Mouse (Mus musculus) urinary bladder, adult 2 months (tissue): ENCODE data around the gene Dffa. TPM values are rescaled to one million over a fixed set of nuclear protein-coding genes. Genes with fewer than 3 reads are reported as not detected.

Experiments used
- DNase-seq: peaks from one replicate; pipeline ENCODE4 v3.0.0; 2022; ENCODE audit warnings: low spot score
- polyA plus RNA-seq: library from polyadenylated mRNA; depleted of rRNA; stranded (reverse); fragments of >200 nt; gene quantifications from 2 replicates; pipeline ENCODE4 v1.2.3, GENCODE M21; 2012; rRNA removed

Gene Dffa
- 28.6 and 32.9 TPM in 2 replicates for polyA plus RNA-seq

DNA sequence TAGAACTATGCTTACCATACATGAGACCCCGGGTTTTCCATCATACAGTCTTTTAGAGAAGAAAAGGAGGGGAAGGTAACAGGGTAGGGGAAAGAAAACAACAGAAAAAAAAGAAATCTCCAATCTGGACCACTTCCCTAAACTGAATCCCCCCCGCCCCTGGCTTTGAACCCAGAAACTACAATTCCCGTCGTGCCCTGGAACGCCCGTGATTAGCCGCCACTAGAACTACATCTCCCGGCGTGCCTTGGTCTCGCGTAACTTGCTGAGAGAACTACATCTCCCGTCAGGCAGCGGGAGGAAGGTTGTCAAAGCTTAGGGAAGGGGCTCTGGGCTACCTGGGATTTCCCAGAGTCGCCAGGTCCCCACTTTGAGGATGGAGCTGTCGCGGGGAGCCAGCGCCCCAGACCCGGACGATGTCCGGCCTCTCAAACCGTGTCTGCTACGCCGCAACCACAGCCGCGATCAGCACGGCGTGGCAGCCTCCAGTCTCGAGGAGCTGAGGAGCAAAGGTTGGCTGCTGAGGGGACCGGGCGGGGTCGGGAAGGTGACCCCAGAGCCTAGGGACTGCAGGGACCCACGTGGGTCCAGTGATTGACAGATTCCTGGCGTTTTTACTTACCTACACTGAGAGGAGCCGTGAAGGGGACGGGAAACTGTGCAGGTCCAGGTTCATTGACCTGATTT, at the start of gene Dffa:
Gene Dffa, plus strand, starts transcription at position 272 of the 687 bp plus-strand sequence.
- peak; percentile 68 for DNase-seq

DNA sequence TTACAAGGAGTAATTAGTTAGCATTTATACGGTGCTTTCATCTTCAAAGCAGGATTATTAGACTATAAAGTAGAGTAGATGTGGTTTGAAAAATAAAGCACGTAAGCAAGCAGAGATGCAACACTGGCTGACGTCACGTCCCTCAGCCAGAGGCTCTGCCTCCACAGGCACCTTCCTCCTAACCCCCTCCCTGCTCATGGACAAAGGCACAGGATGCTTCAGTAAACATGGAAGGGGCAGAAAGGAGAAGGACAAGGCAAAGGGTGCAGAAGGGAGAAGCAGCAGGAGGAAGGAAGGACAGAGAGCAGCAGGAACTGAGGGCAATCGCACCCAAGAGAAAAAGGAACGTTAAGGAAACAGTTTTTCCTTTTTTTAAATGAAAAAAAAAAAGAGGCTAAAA, 48.1 kb upstream of the Dffa start:
- DNase-seq, result no peak

GRCm38 (mm10) chr4:149056957-149057356, 47.0 kb upstream of the Dffa start:
- DNase-seq, result no peak

DNA sequence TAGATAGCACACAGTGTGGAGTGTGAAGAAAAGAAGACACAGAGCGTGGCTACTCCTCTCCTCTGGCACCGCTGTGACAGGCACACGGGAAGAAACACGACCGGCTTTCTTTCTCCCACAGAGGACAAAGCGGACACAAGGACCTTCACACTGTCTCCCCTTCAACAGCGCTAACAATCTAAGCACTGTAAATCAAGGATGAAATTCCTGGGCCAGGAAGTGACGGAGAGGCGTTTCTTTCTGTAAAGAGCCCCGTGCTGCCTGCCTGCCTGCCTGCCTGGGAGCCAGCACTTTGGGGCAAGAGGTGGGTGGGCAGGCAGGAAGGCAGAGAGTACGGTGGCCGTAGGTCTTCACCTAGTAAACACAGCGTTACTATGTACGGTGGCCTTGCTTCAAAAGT, 46.5 kb upstream of the Dffa start:
- no peak for DNase-seq

DNA sequence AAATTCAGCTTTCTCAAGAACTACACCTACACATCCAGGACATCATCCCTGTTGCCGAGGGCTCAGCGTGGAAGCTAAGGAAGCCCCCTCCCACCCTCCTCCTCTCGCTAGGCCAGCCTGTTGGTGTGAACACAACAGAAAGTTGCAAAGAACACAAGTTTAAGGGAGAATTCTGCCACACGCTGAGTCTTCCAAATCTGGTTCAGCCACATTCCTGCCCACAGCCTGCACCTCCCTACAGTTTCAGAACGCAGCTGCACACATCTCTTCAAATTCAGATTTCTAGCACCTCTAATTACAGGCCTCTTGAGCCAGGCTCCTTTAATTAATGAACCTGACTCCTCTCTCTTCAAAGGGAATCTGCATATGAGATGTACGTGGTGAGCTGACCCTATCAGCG, 45.6 kb upstream of the Dffa start:
- DNase-seq, result no peak

DNA sequence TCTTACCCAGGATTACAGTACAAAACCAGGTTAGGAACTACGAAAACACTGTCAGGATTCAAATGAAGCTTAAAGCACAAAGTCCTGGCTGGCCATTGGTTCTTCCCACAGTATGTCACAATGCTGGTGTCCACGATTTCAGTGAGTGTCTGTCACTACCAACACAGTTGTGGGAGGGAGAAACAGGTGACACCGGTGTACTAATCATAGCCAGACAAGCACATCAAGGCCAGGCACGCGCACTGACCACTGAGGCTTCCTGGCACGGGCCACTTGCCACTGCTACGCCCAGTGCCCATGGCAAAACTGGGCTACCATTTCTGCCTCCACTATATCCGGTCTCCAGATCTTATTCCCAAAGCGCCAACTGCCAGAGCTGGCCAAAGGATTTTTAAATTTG, 44.2 kb upstream of the Dffa start:
- DNase-seq, result no peak

DNA sequence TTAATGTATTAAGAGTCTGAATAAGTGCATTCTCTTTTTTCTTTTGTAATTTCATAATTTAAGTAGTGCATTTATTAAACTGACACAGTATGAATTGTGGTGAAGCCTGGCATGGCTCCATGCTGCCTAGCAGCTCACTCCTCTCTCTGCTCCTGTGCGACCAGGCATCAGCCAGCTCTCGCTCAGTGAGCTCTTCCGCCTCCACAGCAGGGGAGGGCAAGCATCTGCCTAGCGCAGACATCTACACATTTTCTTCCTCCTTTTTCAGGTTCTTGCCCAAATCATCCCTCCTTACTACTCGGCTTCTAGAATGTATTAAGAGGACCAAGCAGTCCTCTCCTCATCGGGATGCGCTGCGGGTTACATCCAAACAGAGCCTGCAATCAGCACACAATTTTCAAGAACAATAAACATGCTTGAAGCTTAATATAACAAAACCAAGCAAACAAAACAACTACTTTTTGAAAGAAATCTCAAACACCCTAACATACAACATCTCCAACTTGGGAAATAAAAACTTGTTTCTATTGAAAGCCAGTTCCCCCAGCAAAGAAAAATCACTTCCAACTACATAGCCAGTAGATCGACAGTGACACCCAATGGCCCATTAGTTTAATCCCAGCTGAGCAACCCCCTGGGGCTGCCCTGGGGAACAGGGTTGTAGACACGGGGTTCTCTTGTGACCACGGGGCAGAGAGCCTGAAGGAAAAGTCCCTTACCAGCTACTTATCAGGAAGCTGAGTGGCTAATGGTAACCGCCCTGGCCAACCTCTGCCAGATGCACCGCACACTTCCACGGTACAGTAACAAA, 43.1 kb upstream of the Dffa start:
- DNase-seq, result no peak

- no peak for DNase-seq
Measured at GRCm38 (mm10) chr4:149061432-149061718, 42.6 kb upstream of the Dffa start.

GRCm38 (mm10) chr4:149062406-149063318, 41.3 kb upstream of the Dffa start:
- DNase-seq, result no peak

DNA sequence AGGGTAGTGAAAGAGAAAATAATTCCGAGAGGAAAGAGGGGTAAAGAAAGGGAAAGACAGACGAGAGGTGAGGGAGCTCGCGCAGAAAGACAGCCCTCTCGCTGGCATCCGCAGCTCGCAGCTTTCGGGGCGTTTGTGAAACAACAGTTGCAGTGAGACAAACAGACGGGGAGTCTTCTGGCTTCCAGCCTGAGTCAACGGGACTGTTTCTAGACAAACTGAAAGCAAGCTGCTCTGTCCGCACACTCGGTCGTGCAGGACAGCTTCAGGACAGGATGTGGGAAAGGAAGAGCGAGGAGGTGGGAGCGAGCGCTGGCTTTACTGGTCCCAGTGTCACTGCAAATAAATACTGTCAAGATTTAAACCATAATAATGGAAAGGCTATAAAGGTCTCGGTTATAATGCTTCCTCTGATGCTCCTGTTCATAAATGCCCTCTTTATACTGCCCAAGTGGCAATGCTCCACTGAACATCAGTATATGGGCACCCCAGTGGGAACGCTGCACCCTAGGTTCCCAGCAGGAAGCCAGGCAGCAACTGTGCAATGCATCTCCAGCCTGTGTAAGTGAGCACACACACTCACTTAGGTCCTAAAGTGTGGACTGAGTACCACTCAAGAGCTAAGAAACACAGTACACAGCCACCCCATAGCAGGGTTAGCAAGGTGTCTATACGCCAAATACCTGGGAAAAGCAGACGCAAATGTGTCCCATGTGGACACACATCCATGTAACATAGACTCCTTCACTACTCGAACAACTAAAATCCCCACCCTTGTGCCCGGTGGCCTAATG, 39.7 kb upstream of the Dffa start:
- no peak for DNase-seq

- DNase-seq, result no peak
Measured at GRCm38 (mm10) chr4:149066672-149067551, 37.0 kb upstream of the Dffa start.

GRCm38 (mm10) chr4:149075073-149075472, 28.9 kb upstream of the Dffa start:
- no peak for DNase-seq

DNA sequence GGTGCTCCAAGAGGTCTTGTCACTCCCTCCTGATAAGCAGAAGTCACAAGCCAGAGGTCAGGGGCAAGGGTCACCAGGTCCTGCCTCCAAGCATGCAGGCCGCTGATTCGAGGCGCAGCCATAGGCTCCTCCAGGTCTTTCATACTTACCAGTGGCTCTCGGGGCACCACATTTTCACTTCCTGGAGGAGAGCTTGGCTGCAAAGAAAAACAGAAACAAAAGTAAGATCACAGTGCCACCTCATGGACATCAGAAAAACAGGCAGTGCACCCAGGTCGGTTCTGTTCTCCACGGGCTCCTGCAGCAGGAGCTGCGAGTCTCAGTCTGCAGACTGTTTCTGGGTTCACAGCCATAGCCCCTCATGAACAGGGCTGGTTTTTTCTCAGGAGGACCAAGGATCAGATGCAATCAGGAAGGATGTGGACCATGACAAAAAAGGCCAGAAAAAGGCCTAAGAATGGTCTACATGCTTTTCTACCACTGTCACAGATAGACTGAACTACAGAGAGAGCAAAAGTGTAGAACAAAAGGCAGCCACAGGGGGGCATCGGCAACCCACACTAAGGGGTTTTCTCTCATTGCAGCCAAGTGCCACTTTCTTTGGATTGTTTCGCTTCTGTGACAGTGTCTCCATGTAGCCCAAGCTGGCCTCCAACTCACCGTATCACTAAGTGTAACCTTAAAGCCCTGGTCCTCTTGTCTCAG, 27.9 kb upstream of the Dffa start:
- peak; percentile 41 for DNase-seq

DNA sequence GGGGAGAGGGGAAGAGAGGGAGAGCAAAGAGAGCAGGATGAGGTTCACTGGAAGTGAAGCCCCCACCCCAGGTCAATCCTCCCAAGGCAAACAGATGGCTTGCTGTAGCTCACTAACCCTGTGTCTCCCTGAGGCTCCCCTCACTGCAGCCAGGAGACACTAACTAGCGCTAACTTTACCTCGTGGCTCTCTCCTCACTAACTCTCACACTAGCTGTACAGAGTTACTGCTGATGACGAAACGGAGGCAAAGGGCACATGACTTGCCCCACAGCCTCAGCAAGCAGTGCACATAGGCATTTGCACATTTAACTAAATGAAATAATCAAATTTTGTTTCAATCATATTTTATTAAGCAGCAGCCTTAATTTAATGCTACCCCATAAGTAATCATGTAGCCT, 25.7 kb upstream of the Dffa start:
- DNase-seq, result no peak

- DNase-seq, result no peak
Measured at GRCm38 (mm10) chr4:149079629-149080028, 24.3 kb upstream of the Dffa start.

GRCm38 (mm10) chr4:149080111-149080510, 23.8 kb upstream of the Dffa start:
- DNase-seq, result no peak

DNA sequence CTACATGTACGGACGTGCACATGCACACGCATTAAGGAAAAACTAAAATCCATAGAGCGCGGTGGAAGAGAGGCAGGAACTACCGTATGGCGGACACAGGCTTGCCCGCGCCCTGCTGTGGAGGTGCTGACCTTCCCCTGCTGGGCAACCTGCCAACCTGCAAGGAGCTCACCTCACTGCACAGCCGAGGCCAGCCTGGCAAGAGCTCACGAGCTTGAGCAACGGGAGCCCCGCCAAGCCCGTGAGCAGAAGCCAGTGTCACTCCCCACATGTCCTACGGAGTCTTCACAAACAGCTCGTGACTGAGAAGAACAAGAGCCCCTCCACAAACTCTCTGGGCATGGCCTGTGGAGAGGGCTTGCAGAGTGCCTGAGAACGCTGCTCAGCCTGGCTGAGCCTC, 22.4 kb upstream of the Dffa start:
- peak; percentile 66 for DNase-seq

DNA sequence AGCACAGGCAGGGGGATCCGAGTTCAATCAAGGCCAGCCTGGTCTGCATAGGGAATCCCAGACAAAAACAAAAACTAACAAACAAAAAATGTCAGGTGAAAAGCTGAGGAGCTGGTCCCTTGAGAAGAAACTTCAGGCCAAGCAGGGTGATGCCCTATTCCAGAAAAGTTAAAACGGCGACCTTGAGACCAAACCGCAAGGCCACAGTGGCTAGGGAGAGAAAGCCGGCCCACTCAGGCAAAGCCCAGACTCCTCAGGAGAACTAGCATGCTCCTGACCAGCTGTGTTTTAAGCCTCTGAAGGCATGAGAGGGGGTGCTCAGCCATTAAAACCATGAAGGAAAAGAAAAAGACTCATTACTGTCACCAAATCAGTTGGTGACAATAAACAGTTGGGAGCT, 18.6 kb upstream of the Dffa start:
- no peak for DNase-seq

DNA sequence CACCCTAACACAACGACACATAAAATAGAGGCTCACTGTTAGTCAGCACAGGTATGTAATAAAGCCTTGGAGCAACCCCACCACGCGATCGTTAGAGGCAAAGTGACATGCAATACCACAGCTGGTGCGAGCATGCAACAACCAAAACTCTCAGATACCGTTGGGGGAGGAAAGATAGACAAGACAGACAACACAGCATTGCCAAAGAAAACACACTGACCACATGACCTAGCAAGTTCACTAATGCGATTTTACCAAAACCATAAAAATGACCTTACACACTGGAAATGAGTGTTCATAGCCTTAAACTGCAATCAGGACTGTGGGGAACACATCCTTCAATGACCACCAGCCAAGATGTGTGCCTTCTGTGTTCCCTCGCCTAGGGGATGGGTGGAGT, 12.6 kb upstream of the Dffa start:
- DNase-seq, result no peak

DNA sequence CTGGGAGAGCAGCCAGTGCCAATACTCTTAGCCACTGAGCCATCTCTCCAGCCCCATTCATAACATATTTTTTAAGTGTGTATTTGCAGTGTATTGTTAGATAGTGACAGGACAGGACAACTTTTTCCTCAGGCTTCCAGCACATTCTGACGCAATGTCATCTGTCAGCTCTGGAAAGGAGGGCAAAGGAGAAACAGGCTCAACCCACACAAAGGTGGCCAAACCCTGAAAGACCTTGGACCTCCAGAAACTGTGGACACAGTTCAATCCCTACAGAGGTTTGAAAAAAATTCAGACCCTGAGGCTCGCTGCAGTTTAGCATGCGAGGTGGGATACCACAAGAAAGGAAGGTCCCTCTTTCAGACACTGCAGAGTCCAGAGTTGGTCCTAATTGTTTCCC, 6.0 kb upstream of the Dffa start:
- no peak for DNase-seq
